Mouse (Mus musculus): ENCODE data around the gene Tnrc18.

Tnrc18 gene

GRCm38 (mm10) chr5:142723520-142724133, 93.8 kb downstream of the Tnrc18 start:
- peak; percentile 57 for DNase-seq (ENCODE audit: low spot score)

- no peak for DNase-seq (ENCODE audit: low spot score)
Observed at GRCm38 (mm10) chr5:142719897-142720296, 97.6 kb downstream of the Tnrc18 start.

GRCm38 (mm10) chr5:142718486-142718885, 99.0 kb downstream of the Tnrc18 start:
- DNase-seq (ENCODE audit: low spot score): no peak

- peak; percentile 61 for DNase-seq (ENCODE audit: low spot score)
Observed at GRCm38 (mm10) chr5:142718037-142718436, 99.4 kb downstream of the Tnrc18 start.

GRCm38 (mm10) chr5:142716056-142716455, 101.4 kb downstream of the Tnrc18 start:
- DNase-seq (ENCODE audit: low spot score): no peak

GRCm38 (mm10) chr5:142715059-142715458, 102.4 kb downstream of the Tnrc18 start:
- no peak for DNase-seq (ENCODE audit: low spot score)

GRCm38 (mm10) chr5:142713966-142714365, 103.5 kb downstream of the Tnrc18 start:
- no peak for DNase-seq (ENCODE audit: low spot score)

GRCm38 (mm10) chr5:142712373-142712772, 105.1 kb downstream of the Tnrc18 start:
- DNase-seq (ENCODE audit: low spot score): no peak

- no peak for DNase-seq (ENCODE audit: low spot score)
Observed at GRCm38 (mm10) chr5:142709436-142709835, 108.0 kb downstream of the Tnrc18 start.

GRCm38 (mm10) chr5:142707709-142708108, 109.8 kb downstream of the Tnrc18 start:
- DNase-seq (ENCODE audit: low spot score): no peak

GRCm38 (mm10) chr5:142703569-142703968, 113.9 kb downstream of the Tnrc18 start:
- no peak for DNase-seq (ENCODE audit: low spot score)

- DNase-seq (ENCODE audit: low spot score): no peak
Observed at GRCm38 (mm10) chr5:142702511-142703138, 114.8 kb downstream of the Tnrc18 start.

GRCm38 (mm10) chr5:142701651-142702510, 115.6 kb downstream of the Tnrc18 start:
- DNase-seq (ENCODE audit: low spot score): no peak

- DNase-seq (ENCODE audit: low spot score): peak; percentile 35
Observed at GRCm38 (mm10) chr5:142700842-142701589, 116.4 kb downstream of the Tnrc18 start.

- DNase-seq (ENCODE audit: low spot score): no peak
Observed at GRCm38 (mm10) chr5:142697742-142698141, 119.7 kb downstream of the Tnrc18 start.

- no peak for DNase-seq (ENCODE audit: low spot score)
Observed at GRCm38 (mm10) chr5:142696865-142697264, 120.6 kb downstream of the Tnrc18 start.

- no peak for DNase-seq (ENCODE audit: low spot score)
Observed at GRCm38 (mm10) chr5:142696258-142696657, 121.2 kb downstream of the Tnrc18 start.

- no peak for DNase-seq (ENCODE audit: low spot score)
Observed at GRCm38 (mm10) chr5:142694627-142695340, 122.7 kb downstream of the Tnrc18 start.

- DNase-seq (ENCODE audit: low spot score): no peak
Observed at GRCm38 (mm10) chr5:142693738-142694430, 123.6 kb downstream of the Tnrc18 start.

GRCm38 (mm10) chr5:142692971-142693737, 124.3 kb downstream of the Tnrc18 start:
- DNase-seq (ENCODE audit: low spot score): no peak
